Mouse (Mus musculus) bone marrow macrophage, adult 2 months (primary cell): ENCODE measurements around the gene Serpinb1c.

ENCODE experiments used
- CTCF ChIP-seq: IDR thresholded peaks from 2 replicates; pipeline ENCODE4 v1.5.1; 2012; ENCODE audit warnings: low read depth, mild to moderate bottlenecking, low read length, moderate library complexity
- POLR2A ChIP-seq: IDR thresholded peaks from 2 replicates; pipeline ENCODE4 v1.6.1; 2012; ENCODE audit warnings: mild to moderate bottlenecking, low read depth, low read length, borderline replicate concordance

- TF ChIP-seq CTCF (no peak), POLR2A (no peak)
Measured at GRCm38 (mm10) chr13:32924578-32925360, 26.8 kb upstream of the Serpinb1c start.
